Mouse (Mus musculus) CH12.LX (cell line): Measurements from ENCODE around the gene Mpp2.

Source experiments
- CHD2 ChIP-seq: IDR thresholded peaks from 2 replicates; pipeline ENCODE4 v1.6.1; 2011; ENCODE audit warnings: low read length, improper control_type of control experiment
- CTCF ChIP-seq, 2 experiments: IDR thresholded peaks in 1 of 2; conservative IDR thresholded peaks in 1 of 2; 2 replicates each; pipeline ENCODE4 v1.5.1; 2011 to 2012; ENCODE audit warnings: low read depth in 2 of 2, low read length in 2 of 2, improper control_type of control experiment in 1 of 2, inconsistent platforms in 1 of 2, mild to moderate bottlenecking in 1 of 2, moderate library complexity in 1 of 2
- E2F4 ChIP-seq: IDR thresholded peaks from 2 replicates; pipeline ENCODE4 v1.6.1; 2011; ENCODE audit warnings: low read depth, low read length, improper control_type of control experiment; ENCODE audit not compliant: insufficient replicate concordance
- EP300 ChIP-seq: IDR thresholded peaks from 2 replicates; pipeline ENCODE4 v1.6.1; 2011; ENCODE audit warnings: low read length, improper control_type of control experiment
- HCFC1 ChIP-seq: IDR thresholded peaks from 2 replicates; pipeline ENCODE4 v1.6.1; 2012; ENCODE audit warnings: low read depth, mild to moderate bottlenecking, inconsistent platforms, low read length, improper control_type of control experiment
- IRF4 ChIP-seq: IDR thresholded peaks from 2 replicates; pipeline ENCODE4 v1.6.1; 2014; ENCODE audit warnings: low read depth, mild to moderate bottlenecking, inconsistent platforms, low read length, improper control_type of control experiment
- KAT2A ChIP-seq: IDR thresholded peaks from 2 replicates; pipeline ENCODE4 v1.6.1; 2012; ENCODE audit warnings: low read length, improper control_type of control experiment, inconsistent platforms; ENCODE audit not compliant: insufficient replicate concordance
- MAX ChIP-seq: IDR thresholded peaks from 2 replicates; pipeline ENCODE4 v1.6.1; 2011; ENCODE audit warnings: low read length, improper control_type of control experiment
- MAZ ChIP-seq: IDR thresholded peaks from 2 replicates; pipeline ENCODE4 v1.6.1; 2012; ENCODE audit warnings: low read depth, mild to moderate bottlenecking, inconsistent platforms, low read length, improper control_type of control experiment, moderate library complexity
- MXI1 ChIP-seq: IDR thresholded peaks from 2 replicates; pipeline ENCODE4 v1.6.1; 2011; ENCODE audit warnings: mild to moderate bottlenecking, low read depth, low read length, improper control_type of control experiment
- POLR2AphosphoS2 ChIP-seq: IDR thresholded peaks from 2 replicates; pipeline ENCODE4 v1.6.1; 2011; ENCODE audit warnings: low read depth, low read length, improper control_type of control experiment
- SMC3 ChIP-seq: IDR thresholded peaks from 2 replicates; pipeline ENCODE4 v1.6.1; 2011; ENCODE audit warnings: low read depth, low read length, improper control_type of control experiment
- USF1 ChIP-seq: IDR thresholded peaks from 2 replicates; pipeline ENCODE4 v1.6.1; 2014; ENCODE audit warnings: low read depth, mild to moderate bottlenecking, inconsistent platforms, low read length, improper control_type of control experiment
- ZNF384 ChIP-seq: IDR thresholded peaks from 2 replicates; pipeline ENCODE4 v1.6.1; 2012; ENCODE audit warnings: low read depth, low read length, improper control_type of control experiment, inconsistent platforms

DNA sequence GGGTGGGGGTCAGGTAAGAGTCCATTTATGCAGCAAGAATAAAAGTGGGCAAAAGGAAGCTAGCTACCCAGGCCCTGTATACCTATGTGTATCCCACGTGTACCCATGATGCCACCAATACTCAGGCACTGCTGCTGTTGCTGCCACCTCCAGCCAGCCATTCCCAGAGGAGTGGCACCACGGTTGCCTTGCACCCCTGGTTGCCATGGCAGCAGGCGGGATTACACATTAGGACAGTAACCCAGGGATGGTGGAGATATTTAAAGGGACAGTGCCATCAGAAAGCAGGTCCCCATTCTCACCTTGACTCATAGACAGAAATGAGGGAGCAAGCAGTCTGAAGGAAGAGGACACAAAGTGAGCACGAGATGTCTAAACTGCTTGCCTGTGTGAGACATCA, 5.1 kb downstream of the Mpp2 start:
- no peak for TF ChIP-seq HCFC1
- TF ChIP-seq SMC3: no peak
- no peak for TF ChIP-seq CHD2
- no peak for TF ChIP-seq EP300
- TF ChIP-seq E2F4: no peak
- no peak for TF ChIP-seq KAT2A
- no peak for TF ChIP-seq POLR2AphosphoS2
- no peak for TF ChIP-seq MXI1
- no peak for TF ChIP-seq MAZ
- TF ChIP-seq MAX: no peak
- TF ChIP-seq IRF4: no peak
- no peak for TF ChIP-seq USF1
- TF ChIP-seq ZNF384: no peak
- TF ChIP-seq CTCF (conservative IDR thresholded peaks at IDR 0.05 in 1 of 2, IDR thresholded peaks at IDR 0.05 in 1 of 2; ENCODE audit: low read depth in 2 of 2, low read length in 2 of 2): no peak
